Mouse (Mus musculus) left cerebral cortex, adult 2 months (tissue): ENCODE data around the gene Mapk9. TPM values are rescaled to one million over a fixed set of nuclear protein-coding genes. Genes with fewer than 3 reads are reported as not detected.

Experiments used
- DNase-seq, 2 experiments: peaks; one replicate each; pipeline ENCODE4 v3.0.0; 2021 to 2022; ENCODE audit warnings: low spot score in 2 of 2, mixed read lengths in 1 of 2; ENCODE audit errors: extremely low spot score in 1 of 2
- H3K27ac ChIP-seq: fragments of 200-600 bp; 2 replicates; pipeline ENCODE4 v1.8.1; 2022
- H3K4me3 ChIP-seq: fragments of 200-600 bp; 2 replicates; pipeline ENCODE4 v1.8.1; 2022
- CTCF ChIP-seq: fragments of 200-600 bp; IDR thresholded peaks from 2 replicates; pipeline ENCODE4 v1.8.1; 2022; ENCODE audit warnings: antibody characterized with exemption, mild to moderate bottlenecking, moderate library complexity
- intact Hi-C: fragments of 180-260 bp; cut with DNase I; formaldehyde crosslinking; loops from one replicate; pipeline ENCODE4 v1.15.1; 2025
- total RNA-seq, 2 experiments: library from RNA; stranded (reverse); gene quantifications; 2 replicates each; pipeline ENCODE4 v1.2.3; 2021

Mapk9 gene
- total RNA-seq, 2 experiments from 2014 or later = 221 to 222 TPM

- no peak overlapping the region for H3K27ac ChIP-seq
- DNase-seq = no peak
- H3K4me3 ChIP-seq = no peak overlapping the region
- intact Hi-C loops = loop anchor here (10.0 kb wide), 1 partner anchor 190 kb away; no protein-coding TSS in a partner anchor
- no peak for TF ChIP-seq CTCF
Measured at GRCm38 (mm10) chr11:49844311-49844710, 2.2 kb upstream of the Mapk9 start.

GRCm38 (mm10) chr11:49844969-49845368, 1.6 kb upstream of the Mapk9 start:
- TF ChIP-seq CTCF = peak; percentile 85
- no peak overlapping the region for H3K4me3 ChIP-seq
- DNase-seq = peak; percentile 52 to 67
- H3K27ac ChIP-seq = no peak overlapping the region
- intact Hi-C loops = loop anchor here (1.0 to 10.0 kb wide), 3 partner anchors 117 to 190 kb away; partner anchors contain the start of gene Cnot6

GRCm38 (mm10) chr11:49845958-49846357, 593 bp upstream of the Mapk9 start:
- TF ChIP-seq CTCF = no peak
- Histone ChIP-seq H3K4me3 (peak overlapping the region; percentile 94), H3K27ac (peak overlapping the region; percentile 80)
- DNase-seq = no peak
- intact Hi-C loops = loop anchor here (1.0 to 10.0 kb wide), 3 partner anchors 118 to 191 kb away; partner anchors contain the start of gene Cnot6

GRCm38 (mm10) chr11:49847071-49847810, 690 bp downstream of the Mapk9 start:
- DNase-seq = no peak
- intact Hi-C loops = loop anchor here (5.0 to 10.0 kb wide), 2 partner anchors 135 to 192 kb away; partner anchors contain the start of gene Cnot6
- H3K27ac ChIP-seq = peak overlapping the region; percentile 83
- H3K4me3 ChIP-seq = peak overlapping the region; percentile 94
- no peak for TF ChIP-seq CTCF

- TF ChIP-seq CTCF = no peak
- intact Hi-C loops = loop anchor here (5.0 to 10.0 kb wide), 2 partner anchors 135 to 193 kb away; partner anchors contain the start of gene Cnot6
- peak overlapping the region; percentile 94 for H3K4me3 ChIP-seq
- DNase-seq = no peak
- peak overlapping the region; percentile 83; the same call in 1 of the 2 replicates for H3K27ac ChIP-seq
Measured at GRCm38 (mm10) chr11:49847811-49848078, 1.2 kb downstream of the Mapk9 start.

- peak overlapping the region; percentile 33 for H3K27ac ChIP-seq
Measured at GRCm38 (mm10) chr11:49848080-49848815, 1.7 kb downstream of the Mapk9 start.

GRCm38 (mm10) chr11:49850331-49850730, 3.8 kb downstream of the Mapk9 start:
- no peak for DNase-seq
- Histone ChIP-seq H3K4me3 (no peak overlapping the region), H3K27ac (no peak overlapping the region)
- no peak for TF ChIP-seq CTCF
- intact Hi-C loops = no loop called here

More at GRCm38 (mm10) chr11:49848080-49848815, 1.7 kb downstream of the Mapk9 start:
- TF ChIP-seq CTCF = no peak
- no peak for DNase-seq
- peak overlapping the region; percentile 94 for H3K4me3 ChIP-seq
- intact Hi-C loops = loop anchor here (5.0 to 10.0 kb wide), 2 partner anchors 136 to 193 kb away; partner anchors contain the start of gene Cnot6

- DNase-seq = no peak
- intact Hi-C loops = no loop called here
- H3K27ac ChIP-seq = no peak overlapping the region
- TF ChIP-seq CTCF = no peak
- no peak overlapping the region for H3K4me3 ChIP-seq
Measured at GRCm38 (mm10) chr11:49855144-49855543, 8.6 kb downstream of the Mapk9 start.

- intact Hi-C loops = no loop called here
Measured at GRCm38 (mm10) chr11:49861139-49861538, 14.6 kb downstream of the Mapk9 start.

GRCm38 (mm10) chr11:49863926-49864325, 17.4 kb downstream of the Mapk9 start:
- DNase-seq = no peak
- no peak overlapping the region for H3K27ac ChIP-seq
- no peak overlapping the region for H3K4me3 ChIP-seq
- intact Hi-C loops = no loop called here
- no peak for TF ChIP-seq CTCF

More at GRCm38 (mm10) chr11:49861139-49861538, 14.6 kb downstream of the Mapk9 start:
- Histone ChIP-seq H3K27ac (no peak overlapping the region), H3K4me3 (no peak overlapping the region)
- TF ChIP-seq CTCF = no peak
- DNase-seq = no peak

GRCm38 (mm10) chr11:49867320-49867719, 20.8 kb downstream of the Mapk9 start:
- no peak for DNase-seq
- Histone ChIP-seq H3K4me3 (no peak overlapping the region), H3K27ac (no peak overlapping the region)
- intact Hi-C loops = no loop called here
- TF ChIP-seq CTCF = no peak

- TF ChIP-seq CTCF = peak; percentile 76
- DNase-seq = peak; percentile 47 to 49
- Histone ChIP-seq H3K27ac (no peak overlapping the region), H3K4me3 (no peak overlapping the region)
- intact Hi-C loops = loop anchor here (1.0 kb wide), 2 partner anchors 141 to 215 kb away; no protein-coding TSS in a partner anchor
Measured at GRCm38 (mm10) chr11:49869762-49870161, 23.2 kb downstream of the Mapk9 start.
